In the genomic region with DNA sequence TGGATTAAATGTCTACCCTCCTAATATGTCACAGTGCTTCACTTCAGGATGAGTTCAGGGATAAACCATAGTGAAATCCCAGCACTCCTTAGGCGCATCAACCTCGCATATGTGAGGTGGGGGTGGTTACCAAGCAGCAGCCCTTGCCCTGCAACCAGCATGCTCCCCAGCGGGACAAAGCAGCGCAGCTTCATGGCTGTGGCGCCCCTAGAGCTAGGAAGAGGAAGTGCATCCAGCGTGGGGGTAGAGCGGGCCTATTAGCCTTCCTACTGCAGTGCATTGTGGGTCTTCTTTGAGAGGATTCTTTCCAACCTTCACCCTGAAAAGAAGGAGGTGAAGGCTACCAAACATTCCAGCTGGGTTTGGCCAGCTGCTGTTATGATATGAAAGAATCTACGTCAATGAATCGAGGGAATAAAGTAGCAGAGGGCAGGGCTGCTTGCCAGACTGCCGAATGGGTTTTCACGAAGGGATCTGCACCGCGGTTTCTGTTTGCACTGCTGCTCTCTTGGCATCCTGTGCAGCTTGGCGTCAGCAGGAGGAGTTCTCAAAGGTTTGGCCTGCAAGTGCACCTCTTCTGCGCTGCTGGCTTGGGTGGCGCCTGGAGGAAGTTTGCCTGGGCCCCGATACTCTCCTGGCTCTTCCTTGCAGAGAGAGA, we compare ENCODE assay signal across 8 mouse cellular contexts.
A peak's percentile ranks its signal among the peaks of the same experiment; 100 is the strongest.
DNase-seq lines count a peak whose midpoint lies in the region; ATAC-seq and TF ChIP-seq lines count a peak whose summit lies in the region.

No protein-coding gene starts in this region.

- ATAC-seq in midbrain, embryonic 16.5 days: no peak

- TF ChIP-seq POLR2A in kidney, adult 2 months (IDR thresholded peaks at IDR 0.05; ENCODE audit: low read depth, low read length): no peak
- no peak for TF ChIP-seq POLR2A in brain, embryonic 14.5 days (IDR thresholded peaks at IDR 0.05; ENCODE audit: borderline replicate concordance, extremely low read depth, insufficient read depth, insufficient read length, poor library complexity, severe bottlenecking)

- no peaks in the 10 kb centered on the region for H3K27me3 ChIP-seq in kidney, adult 2 months (replicated peaks; ENCODE audit: control insufficient read depth, insufficient read depth, low read length)
- no peaks in the 10 kb centered on the region for H3K27me3 ChIP-seq in E14TG2a.4 (ENCODE audit: insufficient read depth, low read length)
- H3K27me3 ChIP-seq in midbrain, embryonic 16.5 days (ENCODE audit: control insufficient read depth, insufficient read depth, low read depth, low read length): no peaks in the 10 kb centered on the region

- H3K9me3 ChIP-seq in E14TG2a.4 (ENCODE audit: low read length): no peaks in the 10 kb centered on the region
- no peaks in the 10 kb centered on the region for H3K9me3 ChIP-seq in midbrain, embryonic 16.5 days (replicated peaks; ENCODE audit: control insufficient read depth, low read length, poor library complexity, severe bottlenecking)

- TF ChIP-seq CTCF in kidney, adult 2 months (conservative IDR thresholded peaks at IDR 0.05; ENCODE audit: insufficient read depth, insufficient read length, low read depth, low read length): no peak
- TF ChIP-seq CTCF in E14TG2a.4 (conservative IDR thresholded peaks at IDR 0.05; ENCODE audit: low read length): peak; percentile 99
- TF ChIP-seq CTCF in brain, embryonic 14.5 days (IDR thresholded peaks at IDR 0.05; ENCODE audit: borderline replicate concordance, extremely low read depth, insufficient read depth, insufficient read length): no peak

- H3K4me3 ChIP-seq in kidney, adult 2 months (ENCODE audit: insufficient read depth, low read depth, low read length): no peak overlapping the region
- H3K4me3 ChIP-seq in E14TG2a.4 (replicated peaks; ENCODE audit: low read length): peak overlapping the region; percentile 68
- H3K4me3 ChIP-seq in midbrain, embryonic 16.5 days (ENCODE audit: low read depth, low read length): no peak overlapping the region

- peak; percentile 31 for DNase-seq in kidney, adult 2 months
- DNase-seq in kidney, adult 9 months: no peak
- peak; percentile 54 for DNase-seq in brain, embryonic 14.5 days (ENCODE audit: low read depth)
- peak; percentile 68 to 75 for DNase-seq in lung, adult 18-20 months
- peak; percentile 55 to 78 for DNase-seq in spleen, postnatal 4 days (ENCODE audit: low spot score in 2 of 2)
- no peak for DNase-seq in left cerebral cortex, adult 11 months (ENCODE audit: low spot score)

- no peak overlapping the region for H3K9ac ChIP-seq in midbrain, embryonic 16.5 days (ENCODE audit: low read depth, low read length)

- H3K4me2 ChIP-seq in midbrain, embryonic 16.5 days (ENCODE audit: low read length): no peak overlapping the region

- no peak overlapping the region for H3K27ac ChIP-seq in kidney, adult 2 months (ENCODE audit: insufficient read depth, low read depth, low read length)
- H3K27ac ChIP-seq in midbrain, embryonic 16.5 days (ENCODE audit: low read length): no peak overlapping the region

- WGBS in kidney, adult 2 months: 66% methylated on average over 17 of the region's 17 CpGs
- WGBS in midbrain, embryonic 16.5 days: 87% methylated on average over 17 of the region's 17 CpGs

- H3K36me3 ChIP-seq in kidney, adult 2 months (ENCODE audit: control insufficient read depth, insufficient read depth, low read length): no peaks in the 10 kb centered on the region
- H3K36me3 ChIP-seq in E14TG2a.4 (ENCODE audit: insufficient read depth, low read length): no peaks in the 10 kb centered on the region
- no peaks in the 10 kb centered on the region for H3K36me3 ChIP-seq in midbrain, embryonic 16.5 days (ENCODE audit: control insufficient read depth, insufficient read depth, low read length)

- no peaks in the 10 kb centered on the region for H3K4me1 ChIP-seq in kidney, adult 2 months (ENCODE audit: control insufficient read depth, insufficient read depth, low read length)
- peaks cover 23% of the 10 kb centered on the region for H3K4me1 ChIP-seq in E14TG2a.4 (replicated peaks; ENCODE audit: low read depth, low read length)
- no peaks in the 10 kb centered on the region for H3K4me1 ChIP-seq in midbrain, embryonic 16.5 days (ENCODE audit: control insufficient read depth, insufficient read depth, low read length)

Comparison
In these comparisons a context has a peak if more than half of its experiments do, and no peak if none do; other contexts are left out.
1. DNase-seq: peak in kidney, adult 2 months (single experiment), brain, embryonic 14.5 days (single experiment), lung, adult 18-20 months (2 of 2) and spleen, postnatal 4 days (2 of 2); none in kidney, adult 9 months (single experiment) and left cerebral cortex, adult 11 months (single experiment).